Mouse (Mus musculus) intestine, embryonic 14.5 days (tissue): Measurements from ENCODE around the gene Ap4s1. TPM values are rescaled to one million over a fixed set of nuclear protein-coding genes. Genes with fewer than 3 reads are reported as not detected.

ENCODE experiments used
- ATAC-seq: fragments of 200-750 bp; cut with Nextera tagmentation; replicated peaks from 2 replicates; pipeline ENCODE4 v1.8.0; 2017; ENCODE audit warnings: low read depth, moderate number of reproducible peaks, moderate TSS enrichment, moderate library complexity; ENCODE audit not compliant: low FRiP score, low TSS enrichment
- DNase-seq: peaks from one replicate; pipeline ENCODE4 v3.0.0-alpha.2; 2018; ENCODE audit warnings: low spot score
- H3K27ac ChIP-seq: fragments of 300-500 bp; sonication (generic); 2 replicates; pipeline ENCODE4 v1.5.1; 2014; ENCODE audit warnings: low read depth, mild to moderate bottlenecking, control low read depth
- H3K27me3 ChIP-seq: fragments of 300-500 bp; sonication (generic); replicated peaks from 2 replicates; pipeline ENCODE4 v1.6.1; 2014; ENCODE audit warnings: low read length, control low read depth; ENCODE audit not compliant: control insufficient read depth, insufficient read depth
- H3K36me3 ChIP-seq: fragments of 300-500 bp; sonication (generic); 2 replicates; pipeline ENCODE4 v1.6.1; 2014; ENCODE audit warnings: low read length, control low read depth; ENCODE audit not compliant: control insufficient read depth, insufficient read depth
- H3K4me1 ChIP-seq: fragments of 300-500 bp; sonication (generic); replicated peaks from 2 replicates; pipeline ENCODE4 v1.6.1; 2014; ENCODE audit warnings: low read length, control low read depth, mixed read lengths; ENCODE audit not compliant: control insufficient read depth, insufficient read depth
- H3K4me2 ChIP-seq: fragments of 300-500 bp; sonication (generic); 2 replicates; pipeline ENCODE4 v1.6.1; 2014; ENCODE audit warnings: low read length
- H3K4me3 ChIP-seq: fragments of 300-500 bp; sonication (generic); 2 replicates; pipeline ENCODE4 v1.5.1; 2014; ENCODE audit warnings: low read depth, low read length, control low read depth, mixed read lengths
- H3K9ac ChIP-seq: fragments of 300-500 bp; sonication (generic); 2 replicates; pipeline ENCODE4 v1.6.1; 2014; ENCODE audit warnings: mild to moderate bottlenecking, low read length
- H3K9me3 ChIP-seq: fragments of 300-500 bp; sonication (generic); 2 replicates; pipeline ENCODE4 v1.6.1; 2016; ENCODE audit warnings: low read length, control low read depth; ENCODE audit not compliant: control insufficient read depth
- WGBS: fragments of 180-500 bp; shearing (Covaris S2); extraction: QIAGEN DNeasy Blood & Tissue Kit; methylation state at CpG from one replicate; pipeline ENCODE4 v1.1.7; 2014; 5-methylcytosine and 5-hydroxymethylcytosine counted together
- polyA plus RNA-seq: library from polyadenylated mRNA; unstranded; fragments of >200 nt; fragmentation: Nextera tagmentation; extraction: Ambion mirVana; gene quantifications from 2 replicates; pipeline ENCODE4 v1.2.1, GENCODE M21; 2014

Ap4s1 gene
- polyA plus RNA-seq, 1 experiment from 2014 or later = 31.5 TPM

DNA sequence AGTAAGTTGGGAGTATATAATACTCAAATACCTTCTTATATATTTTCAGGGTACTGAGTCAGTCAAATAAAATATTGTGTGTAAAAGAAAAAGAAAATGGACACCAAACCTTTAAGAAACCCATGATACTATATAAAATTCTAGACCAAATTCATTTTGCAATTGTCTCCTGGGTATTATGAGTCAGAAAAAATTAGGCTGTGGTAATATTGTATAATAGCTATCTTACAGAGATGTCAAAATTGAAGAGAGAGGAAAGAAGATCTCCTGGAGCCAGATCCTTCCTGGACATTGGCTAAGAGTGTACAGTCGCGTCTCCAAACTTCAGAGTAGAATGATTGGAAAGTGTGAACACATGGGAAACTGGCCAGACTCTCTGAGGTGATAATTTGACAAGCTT, 5.3 kb downstream of the Ap4s1 start:
- H3K9ac ChIP-seq = no peak overlapping the region
- WGBS = 96% methylated on average over 2 of the region's 2 CpGs
- no peak for DNase-seq
- H3K4me2 ChIP-seq = no peak overlapping the region
- no peaks in the 10 kb centered on the region for H3K36me3 ChIP-seq
- no peaks in the 10 kb centered on the region for H3K9me3 ChIP-seq
- ATAC-seq = no peak
- H3K4me1 ChIP-seq = peaks cover 2% of the 10 kb centered on the region; the same call in 1 of the 2 replicates
- H3K27ac ChIP-seq = no peak overlapping the region
- H3K4me3 ChIP-seq = no peak overlapping the region
- no peaks in the 10 kb centered on the region for H3K27me3 ChIP-seq

DNA sequence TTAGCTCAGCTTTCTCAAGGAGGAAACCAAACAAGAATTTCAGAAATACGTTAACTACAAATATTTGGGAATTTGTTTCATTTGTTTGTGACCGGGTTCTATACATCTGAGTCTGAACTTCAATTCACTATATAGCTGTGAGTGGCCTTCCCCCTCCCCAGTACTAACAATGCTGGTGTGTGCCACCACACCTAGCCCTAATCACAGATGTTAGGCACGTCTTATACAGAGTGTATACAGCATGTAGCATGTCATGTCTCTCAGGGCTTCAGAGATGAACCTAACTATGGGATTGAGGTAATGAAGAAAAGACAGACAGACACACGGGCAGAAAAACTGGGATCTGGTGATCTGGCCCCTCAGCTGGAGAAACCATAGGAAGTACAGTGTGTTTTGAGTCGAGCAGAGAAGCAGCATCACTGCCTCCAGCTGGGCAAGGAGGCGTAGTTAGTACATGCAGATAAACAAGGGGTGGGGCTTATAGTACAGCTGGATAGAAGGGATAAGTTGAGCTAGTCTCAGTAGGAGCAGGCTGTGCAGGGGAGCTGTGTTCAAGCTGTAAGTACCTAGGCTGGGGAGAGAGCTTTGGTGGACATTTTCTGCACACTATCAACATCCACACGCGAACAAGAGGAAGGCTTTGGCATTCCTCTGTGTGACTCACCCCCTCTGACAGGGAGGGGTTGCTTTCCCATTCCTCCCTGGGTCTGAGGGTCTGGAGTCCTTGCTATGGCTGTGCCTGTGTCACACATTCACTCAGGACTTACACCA, 9.0 kb downstream of the Ap4s1 start:
- DNase-seq (no peak), ATAC-seq (0 out of 2 replicates have a peak, but pooled peaks have one; percentile 20)
- Histone ChIP-seq H3K9ac (no peak overlapping the region), H3K27ac (no peak overlapping the region), H3K36me3 (no peaks in the 10 kb centered on the region), H3K4me1 (no peaks in the 10 kb centered on the region; the same call in 1 of the 2 replicates), H3K27me3 (no peaks in the 10 kb centered on the region), H3K9me3 (peaks cover 4% of the 10 kb centered on the region; the same call in 1 of the 2 replicates), H3K4me2 (no peak overlapping the region), H3K4me3 (no peak overlapping the region)
- 41% methylated on average over 8 of the region's 8 CpGs for WGBS

DNA sequence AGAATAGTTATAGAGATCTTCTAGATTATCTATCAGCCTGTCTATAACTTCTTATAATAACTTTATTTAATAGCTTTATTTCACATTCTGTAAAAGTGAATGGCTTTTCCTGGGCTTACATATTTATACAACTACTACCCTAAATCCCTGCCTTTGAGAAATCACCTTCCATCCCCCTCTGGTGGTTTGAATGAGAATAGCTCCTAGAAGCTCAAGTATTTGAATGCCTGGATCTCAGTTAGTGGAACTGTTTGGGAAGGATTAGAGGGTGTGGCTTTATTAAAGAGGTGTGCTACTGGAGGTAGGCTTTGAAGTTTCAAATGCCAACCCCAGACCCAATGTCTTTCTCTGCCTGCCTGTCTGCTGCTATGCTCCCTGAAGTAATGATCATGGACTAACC, 10.9 kb downstream of the Ap4s1 start:
- Histone ChIP-seq H3K36me3 (no peaks in the 10 kb centered on the region), H3K27me3 (no peaks in the 10 kb centered on the region), H3K9me3 (peaks cover 4% of the 10 kb centered on the region; the same call in 1 of the 2 replicates), H3K9ac (no peak overlapping the region), H3K4me2 (no peak overlapping the region), H3K27ac (no peak overlapping the region), H3K4me1 (no peaks in the 10 kb centered on the region; the same call in 1 of the 2 replicates), H3K4me3 (no peak overlapping the region)
- DNase-seq (no peak), ATAC-seq (no peak)

DNA sequence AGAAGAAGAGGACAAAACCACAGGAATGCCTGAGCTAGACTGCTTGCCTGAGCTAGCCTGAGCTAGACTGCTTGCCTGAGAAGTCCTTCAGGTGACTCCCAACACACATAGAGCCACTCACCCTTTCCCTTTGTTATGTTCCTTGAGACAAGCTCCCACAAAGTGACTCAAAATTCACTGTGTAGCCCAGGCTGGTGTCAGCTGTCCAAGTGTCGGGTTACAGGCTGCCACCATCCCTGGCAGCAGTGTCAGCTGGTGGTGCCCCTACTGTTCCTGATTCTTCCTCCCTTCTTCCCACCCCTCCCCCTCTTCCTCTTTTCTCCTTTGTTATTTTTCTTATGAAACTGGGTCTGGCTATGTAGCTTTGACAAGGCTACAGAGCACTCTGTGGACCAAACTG, 13.0 kb downstream of the Ap4s1 start:
- Histone ChIP-seq H3K4me3 (no peak overlapping the region), H3K27ac (no peak overlapping the region), H3K9me3 (peaks cover 4% of the 10 kb centered on the region; the same call in 1 of the 2 replicates), H3K9ac (no peak overlapping the region), H3K4me1 (no peaks in the 10 kb centered on the region; the same call in 1 of the 2 replicates), H3K36me3 (no peaks in the 10 kb centered on the region), H3K27me3 (no peaks in the 10 kb centered on the region), H3K4me2 (no peak overlapping the region)
- ATAC-seq (no peak), DNase-seq (no peak)
- WGBS = 43% methylated on average over 1 of the region's 1 CpGs

DNA sequence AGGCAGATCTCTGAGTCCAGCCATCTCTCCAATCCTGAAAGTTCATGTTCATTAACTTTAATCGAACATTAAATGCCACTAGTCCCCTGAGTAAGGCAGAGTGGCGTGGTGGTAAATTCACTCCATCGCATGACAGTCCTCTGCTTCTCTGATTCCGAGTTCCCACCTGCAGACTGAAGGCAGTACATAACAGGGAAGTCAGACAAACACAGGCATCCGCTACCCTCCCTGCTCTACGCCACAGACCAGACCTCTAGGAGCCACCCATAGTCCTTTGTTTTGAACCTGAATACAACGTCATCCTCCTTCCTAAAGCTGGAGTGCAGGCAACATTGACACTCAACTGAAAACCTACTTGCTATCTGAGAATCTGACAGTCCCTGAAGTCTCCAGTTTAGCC, 13.7 kb downstream of the Ap4s1 start:
- WGBS = 73% methylated on average over 7 of the region's 7 CpGs
- Histone ChIP-seq H3K36me3 (no peaks in the 10 kb centered on the region), H3K27ac (no peak overlapping the region)

DNA sequence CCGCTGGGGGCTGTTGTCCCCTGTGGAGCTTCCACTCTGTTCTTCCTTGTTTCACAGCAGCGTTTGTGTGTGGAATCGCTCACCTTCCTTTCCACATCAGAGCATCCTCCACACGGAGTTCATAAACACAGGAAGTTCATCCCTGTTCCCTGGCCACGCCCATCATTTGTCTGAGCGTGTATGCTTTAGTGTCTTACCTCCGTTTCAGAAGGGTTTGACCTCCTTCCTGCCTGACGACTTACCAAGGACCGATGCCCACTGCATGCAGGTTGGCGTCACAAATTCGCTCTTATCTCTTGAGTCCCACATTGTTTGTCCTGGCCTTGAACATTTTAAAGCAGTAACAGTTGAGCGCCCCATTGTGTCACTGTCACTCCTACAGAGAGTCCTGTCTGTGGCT, 14.9 kb downstream of the Ap4s1 start:
- WGBS = 64% methylated on average over 12 of the region's 12 CpGs
- H3K4me1 ChIP-seq = no peaks in the 10 kb centered on the region
- H3K27ac ChIP-seq = no peak overlapping the region
- no peaks in the 10 kb centered on the region for H3K27me3 ChIP-seq
- no peak overlapping the region for H3K9ac ChIP-seq
- no peaks in the 10 kb centered on the region for H3K36me3 ChIP-seq
- DNase-seq (no peak), ATAC-seq (no peak)
- no peak overlapping the region for H3K4me2 ChIP-seq
- peaks cover 4% of the 10 kb centered on the region; the same call in 1 of the 2 replicates for H3K9me3 ChIP-seq
- no peak overlapping the region for H3K4me3 ChIP-seq

More for the DNA sequence above, 13.7 kb downstream of the Ap4s1 start:
- Histone ChIP-seq H3K9ac (no peak overlapping the region), H3K27me3 (no peaks in the 10 kb centered on the region), H3K4me1 (no peaks in the 10 kb centered on the region; the same call in 1 of the 2 replicates), H3K9me3 (peaks cover 4% of the 10 kb centered on the region; the same call in 1 of the 2 replicates), H3K4me3 (no peak overlapping the region), H3K4me2 (no peak overlapping the region)
- ATAC-seq = no peak
- no peak for DNase-seq

DNA sequence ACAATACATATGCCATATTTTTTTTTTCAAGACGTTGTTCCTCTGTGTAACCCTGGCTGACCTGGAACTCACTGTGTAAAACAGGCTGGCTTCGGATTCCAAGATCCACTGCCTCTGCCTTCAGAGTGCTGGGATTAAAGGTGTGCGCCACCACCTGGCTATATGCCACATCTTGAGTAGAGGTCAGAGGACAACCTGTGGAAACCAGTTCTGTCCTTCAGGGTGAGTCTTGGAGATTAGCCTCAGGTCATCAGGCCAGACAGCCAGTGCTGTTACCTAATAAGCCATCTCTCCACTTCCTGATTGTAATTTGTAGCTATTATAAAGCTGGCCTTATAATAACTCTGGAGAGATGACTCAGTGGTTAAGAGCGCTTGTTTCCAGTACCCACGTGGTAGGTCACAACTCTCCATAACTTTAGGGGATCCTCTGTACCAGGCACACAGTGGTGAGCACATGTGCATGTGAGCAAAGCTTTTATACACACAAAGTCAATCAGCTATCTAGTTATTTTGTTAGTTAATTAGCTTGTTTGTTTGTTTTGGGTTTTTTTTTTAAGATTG, 15.9 kb downstream of the Ap4s1 start:
- DNase-seq = no peak
- Histone ChIP-seq H3K27me3 (no peaks in the 10 kb centered on the region), H3K4me2 (no peak overlapping the region), H3K9ac (no peak overlapping the region), H3K36me3 (no peaks in the 10 kb centered on the region), H3K9me3 (peaks cover 2% of the 10 kb centered on the region; the same call in 1 of the 2 replicates), H3K4me3 (no peak overlapping the region), H3K4me1 (no peaks in the 10 kb centered on the region), H3K27ac (no peak overlapping the region)
- ATAC-seq = no peak
- WGBS = 75% methylated on average over 5 of the region's 5 CpGs

DNA sequence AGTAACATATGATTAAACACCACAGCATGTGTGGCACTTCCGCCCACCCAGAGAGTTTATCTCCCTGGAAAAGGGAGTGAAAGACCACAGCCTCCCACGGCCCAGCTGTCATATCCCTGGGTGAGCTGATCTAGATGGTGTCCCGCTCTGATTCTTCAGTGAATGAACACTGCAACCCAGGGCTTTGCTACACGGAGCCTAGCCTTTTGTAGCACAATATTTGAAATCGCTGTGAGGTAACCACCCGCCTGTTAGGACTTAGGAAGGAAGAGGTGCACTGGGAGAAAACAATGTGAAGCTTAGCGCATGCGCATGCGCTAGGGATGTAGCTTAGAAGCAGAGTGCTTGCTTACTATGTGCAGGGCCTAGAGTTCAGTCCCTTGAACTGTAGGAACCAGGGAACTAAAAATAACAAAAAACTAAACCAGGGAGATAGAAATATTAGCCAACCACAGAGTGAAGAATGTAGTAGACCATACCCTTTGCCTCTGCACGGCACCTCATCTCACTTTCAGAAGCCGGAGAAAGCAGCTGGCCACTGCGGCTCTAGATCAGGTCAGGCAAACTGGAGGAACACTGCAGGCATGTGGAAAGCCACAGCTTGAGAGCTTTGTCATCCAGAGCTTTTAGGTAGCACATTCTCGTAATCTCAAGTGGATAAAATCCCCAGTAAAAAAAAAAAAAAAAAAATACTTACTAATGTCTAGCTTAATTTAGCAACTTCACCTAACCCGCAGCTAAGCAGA, 18.3 kb downstream of the Ap4s1 start:
- ATAC-seq = no peak
- Histone ChIP-seq H3K4me2 (no peak overlapping the region), H3K27ac (no peak overlapping the region), H3K27me3 (no peaks in the 10 kb centered on the region), H3K36me3 (no peaks in the 10 kb centered on the region), H3K9ac (no peak overlapping the region), H3K9me3 (no peaks in the 10 kb centered on the region), H3K4me1 (no peaks in the 10 kb centered on the region), H3K4me3 (no peak overlapping the region)
- WGBS = 67% methylated on average over 14 of the region's 14 CpGs
- no peak for DNase-seq
